ENCODE assay signal across 21 mouse cellular contexts in the genomic region with DNA sequence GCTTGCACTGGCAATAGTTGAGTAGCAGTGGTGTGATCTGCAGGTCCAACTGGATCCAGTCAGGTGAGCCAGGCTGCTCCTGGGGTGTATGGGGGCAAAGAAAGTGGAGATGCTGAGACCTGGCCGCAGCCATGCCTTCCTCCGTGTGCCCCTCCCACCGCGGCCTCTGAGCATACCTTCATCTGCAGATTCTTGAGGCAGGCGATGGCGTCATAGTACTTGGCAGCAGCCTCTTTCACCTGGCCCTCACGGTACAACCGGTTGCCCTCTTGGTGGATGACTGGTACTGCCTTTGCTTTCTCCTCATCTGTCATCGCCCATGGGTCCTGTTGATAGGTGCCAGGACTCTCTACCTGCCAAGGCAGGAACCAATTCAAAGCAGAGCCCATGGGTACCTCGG. TPM values are rescaled to one million over a fixed set of nuclear protein-coding genes. Genes with fewer than 3 reads are reported as not detected.
DNase-seq lines count a peak whose midpoint lies in the region; ATAC-seq lines count a peak whose summit lies in the region.
"Had no signal": no experiment of that assay in that cellular context is flagged by ENCODE, and none has a peak within 500 bp of the region (broad histone marks: within the 10 kb centered on the region; RNA-seq: fewer than 3 reads in every experiment).

No protein-coding gene starts in this region.

- no peak for ATAC-seq in liver, embryonic 13.5 days (ENCODE audit: low read depth)
- ATAC-seq in liver, embryonic 11.5 days (replicated peaks; ENCODE audit: low FRiP score), result no peak
- ATAC-seq: forebrain, embryonic 13.5 days; forebrain, postnatal 0 days had no signal

- WGBS in liver, embryonic 13.5 days (ENCODE audit: insufficient replicate concordance), result 89% methylated on average over 10 of the region's 10 CpGs
- WGBS in liver, embryonic 11.5 days, result 93% methylated on average over 10 of the region's 10 CpGs

- H3K9ac ChIP-seq in liver, embryonic 13.5 days, result no peak overlapping the region
- H3K9ac ChIP-seq in liver, embryonic 11.5 days (ENCODE audit: low read depth, low read length), result no peak overlapping the region
- H3K9ac ChIP-seq: embryonic facial prominence, embryonic 13.5 days; forebrain, embryonic 13.5 days; forebrain, postnatal 0 days; heart, embryonic 12.5 days; hindbrain, embryonic 15.5 days had no signal

- no peaks in the 10 kb centered on the region for H3K9me3 ChIP-seq in liver, embryonic 13.5 days (replicated peaks)
- H3K9me3 ChIP-seq in liver, embryonic 11.5 days (ENCODE audit: control insufficient read depth, low read length), result no peaks in the 10 kb centered on the region
- H3K9me3 ChIP-seq: embryonic facial prominence, embryonic 13.5 days; forebrain, embryonic 13.5 days; heart, embryonic 12.5 days; hindbrain, embryonic 15.5 days had no signal

- peak; percentile 81 for DNase-seq in heart, adult 11 months
- DNase-seq in heart, postnatal 25 days (ENCODE audit: low spot score), result no peak
- DNase-seq in liver, embryonic 13.5 days, result no peak
- DNase-seq in liver, embryonic 11.5 days (ENCODE audit: low spot score), result no peak
- DNase-seq in testis, postnatal 10 days (ENCODE audit: low spot score), result peak; percentile 45
- no peak for DNase-seq in testis, postnatal 14 days (ENCODE audit: low spot score)
- no peak for DNase-seq in MN1 (ENCODE audit: low spot score)
- DNase-seq: adrenal gland, postnatal 10 days; cerebellum, adult 11 months; cerebellum, postnatal 14 days; forebrain, postnatal 0 days; gastrocnemius, postnatal 14 days; heart, postnatal 36 days had no signal

- peaks cover 41% of the 10 kb centered on the region for H3K4me1 ChIP-seq in liver, embryonic 13.5 days (replicated peaks)
- peaks cover 19% of the 10 kb centered on the region for H3K4me1 ChIP-seq in liver, embryonic 11.5 days (replicated peaks; ENCODE audit: control insufficient read depth, insufficient read depth, low read length)
- H3K4me1 ChIP-seq: hindbrain, embryonic 15.5 days had no signal

- H3K36me3 ChIP-seq in liver, embryonic 13.5 days, result peaks cover 55% of the 10 kb centered on the region
- H3K36me3 ChIP-seq in liver, embryonic 11.5 days (ENCODE audit: control insufficient read depth, insufficient read depth, low read length), result peaks cover 23% of the 10 kb centered on the region

- intact Hi-C loops in heart, postnatal 25 days (cut with DNase I), result no loop called here

- no peak overlapping the region for H3K4me3 ChIP-seq in liver, embryonic 13.5 days (replicated peaks)
- no peak overlapping the region for H3K4me3 ChIP-seq in liver, embryonic 11.5 days (ENCODE audit: low read depth, low read length)
- H3K4me3 ChIP-seq: embryonic facial prominence, embryonic 13.5 days; forebrain, embryonic 13.5 days; heart, embryonic 12.5 days; hindbrain, embryonic 15.5 days had no signal

- no peaks in the 10 kb centered on the region for H3K27me3 ChIP-seq in liver, embryonic 13.5 days
- H3K27me3 ChIP-seq in liver, embryonic 11.5 days (replicated peaks; ENCODE audit: control insufficient read depth, insufficient read depth, low read length), result no peaks in the 10 kb centered on the region
- H3K27me3 ChIP-seq: embryonic facial prominence, embryonic 13.5 days; forebrain, embryonic 13.5 days; heart, embryonic 12.5 days; hindbrain, embryonic 15.5 days had no signal

- H3K27ac ChIP-seq in liver, embryonic 13.5 days, result 0 out of 2 replicates have a peak overlapping the region, but pooled peaks have one; percentile 4
- H3K27ac ChIP-seq in liver, embryonic 11.5 days (ENCODE audit: low read depth, low read length), result no peak overlapping the region
- H3K27ac ChIP-seq: embryonic facial prominence, embryonic 13.5 days; forebrain, embryonic 13.5 days; hindbrain, embryonic 15.5 days had no signal

- H3K4me2 ChIP-seq in liver, embryonic 13.5 days, result no peak overlapping the region
- H3K4me2 ChIP-seq in liver, embryonic 11.5 days, result no peak overlapping the region
- H3K4me2 ChIP-seq: embryonic facial prominence, embryonic 13.5 days; forebrain, embryonic 13.5 days; heart, embryonic 12.5 days; hindbrain, embryonic 15.5 days had no signal

RNA-seq across cellular contexts. Expression of a gene that starts 10.5 kb away (rescaled TPM):
- total RNA-seq in heart, postnatal 25 days (2021), result 10 to 100 TPM; 54.2 to 56.8 TPM
- polyA plus RNA-seq in liver, embryonic 13.5 days (2015; fragmentation: Nextera tagmentation; extraction: Ambion mirVana), result 37.7 and 38.9 TPM in 2 replicates
- 56.2 and 61.8 TPM in 2 replicates for polyA plus RNA-seq in liver, embryonic 11.5 days (2014; fragmentation: Nextera tagmentation; extraction: Ambion mirVana)

RNA-seq across cellular contexts. Expression of a gene that starts 15.3 kb away (rescaled TPM):
- total RNA-seq in heart, postnatal 25 days (2021), result 10 to 100 TPM; 20.8 to 22.1 TPM
- 2.8 and 3.1 TPM in 2 replicates for polyA plus RNA-seq in liver, embryonic 13.5 days (2015; fragmentation: Nextera tagmentation; extraction: Ambion mirVana)
- polyA plus RNA-seq in liver, embryonic 11.5 days (2014; fragmentation: Nextera tagmentation; extraction: Ambion mirVana), result 7.2 and 8.0 TPM in 2 replicates

RNA-seq across cellular contexts. Expression of a gene that starts 18.2 kb away (rescaled TPM):
- 10 to 100 TPM; 36.6 to 45.1 TPM for total RNA-seq in heart, postnatal 25 days (2021)
- polyA plus RNA-seq in liver, embryonic 13.5 days (2015; fragmentation: Nextera tagmentation; extraction: Ambion mirVana), result 94.3 and 94.7 TPM in 2 replicates
- 121 and 135 TPM in 2 replicates for polyA plus RNA-seq in liver, embryonic 11.5 days (2014; fragmentation: Nextera tagmentation; extraction: Ambion mirVana)

RNA-seq across cellular contexts. Expression of a gene that starts 24.4 kb away (rescaled TPM):
- not detected for total RNA-seq in heart, postnatal 25 days (2021)
- polyA plus RNA-seq in liver, embryonic 13.5 days (2015; fragmentation: Nextera tagmentation; extraction: Ambion mirVana), result 0.02 TPM in 1 of 2 replicates, not detected in the other
- not detected in 2 replicates for polyA plus RNA-seq in liver, embryonic 11.5 days (2014; fragmentation: Nextera tagmentation; extraction: Ambion mirVana)
- total RNA-seq: adrenal gland, postnatal 10 days; gastrocnemius, adult 18-20 months; gastrocnemius, postnatal 14 days; heart, adult 8-10 months; heart, postnatal 36 days had no signal
- polyA plus RNA-seq: embryonic facial prominence, embryonic 13.5 days; forebrain, postnatal 0 days; heart, embryonic 12.5 days; heart, embryonic 16.5 days; hindbrain, embryonic 11.5 days had no signal

RNA-seq across cellular contexts. Expression of a gene that starts 28.7 kb away (rescaled TPM):
- under 1 TPM in 1 of 2 experiments, not detected in 1; 0.31 TPM for total RNA-seq in heart, postnatal 25 days (2021)
- polyA plus RNA-seq in liver, embryonic 13.5 days (2015; fragmentation: Nextera tagmentation; extraction: Ambion mirVana), result 0.07 and 0.13 TPM in 2 replicates
- polyA plus RNA-seq in liver, embryonic 11.5 days (2014; fragmentation: Nextera tagmentation; extraction: Ambion mirVana), result 0.21 TPM in 1 of 2 replicates, not detected in the other
- total RNA-seq: forebrain, postnatal 0 days; gastrocnemius, adult 18-20 months; heart, adult 8-10 months had no signal
- polyA plus RNA-seq: embryonic facial prominence, embryonic 13.5 days; heart, embryonic 16.5 days; hindbrain, embryonic 11.5 days had no signal

Comparison
In these comparisons a context has a peak if more than half of its experiments do, and no peak if none do; other contexts are left out.
1. DNase-seq: peak in heart, adult 11 months (single experiment) and testis, postnatal 10 days (single experiment); none in heart, postnatal 25 days (single experiment), liver, embryonic 13.5 days (single experiment), liver, embryonic 11.5 days (single experiment), testis, postnatal 14 days (single experiment) and MN1 (single experiment).